Mouse (Mus musculus) ES-E14 (cell line): ENCODE measurements around the gene Ppp1ca. TPM values are rescaled to one million over a fixed set of nuclear protein-coding genes. Genes with fewer than 3 reads are reported as not detected.

Experiments used
- DNase-seq: peaks from one replicate; pipeline ENCODE4 v3.0.0-alpha.2; 2013; ENCODE audit warnings: low read depth, low spot score
- H3K27ac ChIP-seq: 2 replicates; pipeline ENCODE4 v1.5.1; 2012; ENCODE audit warnings: low read depth, mild to moderate bottlenecking, low read length, moderate library complexity, mixed read lengths; ENCODE audit not compliant: poor library complexity, insufficient read depth, severe bottlenecking
- H3K36me3 ChIP-seq: 2 replicates; pipeline ENCODE4 v1.6.1; 2012; ENCODE audit warnings: mild to moderate bottlenecking, low read length, moderate library complexity, mixed read lengths; ENCODE audit not compliant: control insufficient read depth, poor library complexity, insufficient read depth, severe bottlenecking
- H3K4me1 ChIP-seq, 2 experiments: fragments of 150-350 bp in 1 of 2; sonication (generic) in 1 of 2; 2 replicates each; pipeline ENCODE4 v1.6.1; 2012; ENCODE audit warnings: low read length in 2 of 2, mild to moderate bottlenecking in 1 of 2, mixed read lengths in 1 of 2; ENCODE audit not compliant: control insufficient read depth in 2 of 2, insufficient read depth in 2 of 2, poor library complexity in 1 of 2
- H3K4me3 ChIP-seq, 2 experiments: fragments of 150-350 bp in 1 of 2; sonication (generic) in 1 of 2; 2 replicates each; pipeline ENCODE4 v1.5.1; 2012; ENCODE audit warnings: low read length in 2 of 2, low read depth in 1 of 2, mild to moderate bottlenecking in 1 of 2, mixed read lengths in 1 of 2; ENCODE audit not compliant: insufficient read depth in 1 of 2, poor library complexity in 1 of 2, severe bottlenecking in 1 of 2
- H3K9ac ChIP-seq: 2 replicates; pipeline ENCODE4 v1.6.1; 2012; ENCODE audit warnings: low read depth, mild to moderate bottlenecking, low read length, mixed read lengths; ENCODE audit not compliant: poor library complexity, insufficient read depth, severe bottlenecking
- H3K9me3 ChIP-seq: fragments of 150-350 bp; sonication (generic); 2 replicates; pipeline ENCODE4 v1.6.1; 2012; ENCODE audit warnings: low read depth, mild to moderate bottlenecking, low read length; ENCODE audit not compliant: control insufficient read depth, insufficient read depth
- CHD2 ChIP-seq: IDR thresholded peaks from 2 replicates; pipeline ENCODE4 v1.6.1; 2014; ENCODE audit warnings: mild to moderate bottlenecking, low read depth, low read length, inconsistent platforms
- HCFC1 ChIP-seq: IDR thresholded peaks from 2 replicates; pipeline ENCODE4 v1.6.1; 2012; ENCODE audit warnings: low read length, inconsistent platforms, borderline replicate concordance; ENCODE audit not compliant: insufficient read depth
- MAFK ChIP-seq: IDR thresholded peaks from 2 replicates; pipeline ENCODE4 v1.6.1; 2014; ENCODE audit warnings: mild to moderate bottlenecking, low read depth, low read length, inconsistent platforms; ENCODE audit not compliant: insufficient read depth
- ZC3H11A ChIP-seq: IDR thresholded peaks from 2 replicates; pipeline ENCODE4 v1.6.1; 2012; ENCODE audit warnings: low read depth, mild to moderate bottlenecking, inconsistent platforms, low read length, borderline replicate concordance
- ZNF384 ChIP-seq: IDR thresholded peaks from 2 replicates; pipeline ENCODE4 v1.6.1; 2012; ENCODE audit warnings: low read depth, low read length, inconsistent platforms
- in situ Hi-C, 2 experiments: fragments of 600-800 bp; cut with MboI; formaldehyde crosslinking; loops; one replicate each; pipeline ENCODE4 v1.15.1; 2025; ENCODE audit warnings: low sequenced_read_pairs in 2 of 2, inconsistent platforms in 1 of 2; ENCODE audit not compliant: unreplicated experiment in 2 of 2
- total RNA-seq: library from RNA; depleted of rRNA; stranded (reverse); fragments of 300-350 nt; gene quantifications from 2 replicates; pipeline ENCODE4 v1.2.3, GENCODE M21; 2012

Gene Ppp1ca
- total RNA-seq, 1 experiment: 426 TPM

- peaks cover 2 to 15% of the 10 kb centered on the region in 2 experiments; a peak in 3 of 4 replicates for H3K4me1 ChIP-seq
- H3K36me3 ChIP-seq: peaks cover 63% of the 10 kb centered on the region
- 0 out of 2 replicates have a peak overlapping the region, but pooled peaks have one; percentile 20 for H3K9ac ChIP-seq
- no peak for TF ChIP-seq HCFC1
- TF ChIP-seq MAFK: no peak
- TF ChIP-seq CHD2: no peak
- TF ChIP-seq ZC3H11A: no peak
- no peak for TF ChIP-seq ZNF384
- no peak for DNase-seq
- in situ Hi-C loops: no loop called here
- H3K27ac ChIP-seq: no peak overlapping the region
- no peak overlapping the region for H3K4me3 ChIP-seq
- H3K9me3 ChIP-seq: no peaks in the 10 kb centered on the region
These were observed 4.7 kb downstream of the Ppp1ca start for GRCm38 (mm10) chr19:4196548-4196947.

- no peak overlapping the region for H3K4me3 ChIP-seq
- no peak for DNase-seq
- H3K9ac ChIP-seq: no peak overlapping the region
- peaks cover 2 to 15% of the 10 kb centered on the region in 2 experiments; a peak in 2 of 4 replicates for H3K4me1 ChIP-seq
- in situ Hi-C loops: no loop called here
- peaks cover 63% of the 10 kb centered on the region for H3K36me3 ChIP-seq
- no peaks in the 10 kb centered on the region for H3K9me3 ChIP-seq
- no peak overlapping the region for H3K27ac ChIP-seq
- TF ChIP-seq CHD2 (no peak), ZC3H11A (no peak), HCFC1 (no peak), MAFK (peak; percentile 79)
These were observed 5.3 kb downstream of the Ppp1ca start for GRCm38 (mm10) chr19:4197180-4197579.

GRCm38 (mm10) chr19:4201291-4201909 is 9.5 kb downstream of the Ppp1ca start, which contains the start of gene Rad9a:
TSS of gene Rad9a (minus strand) at chr19:4201662.
- peak within 1 kb of the TSS; percentile 51; the same call in 1 of the 2 replicates for H3K27ac ChIP-seq
- in situ Hi-C loops: no loop called here
- H3K4me1 ChIP-seq: peaks cover 2 to 12% of the 10 kb centered on the region in 2 experiments; a peak in 2 of 4 replicates
- TF ChIP-seq HCFC1 (no peak), ZC3H11A (no peak), CHD2 (no peak), ZNF384 (no peak), MAFK (no peak)
- peak within 1 kb of the TSS; percentile 90 for H3K9ac ChIP-seq
- peaks cover 31% of the 10 kb centered on the region for H3K36me3 ChIP-seq
- H3K9me3 ChIP-seq: no peaks in the 10 kb centered on the region
- peak; percentile 99 for DNase-seq
- H3K4me3 ChIP-seq: peak within 1 kb of the TSS; percentile 76 to 83

GRCm38 (mm10) chr19:4202149-4202548 is 10.3 kb downstream of the Ppp1ca start:
- H3K4me3 ChIP-seq: peak overlapping the region; percentile 53 to 58
- peaks cover 2 to 12% of the 10 kb centered on the region in 2 experiments; a peak in 2 of 4 replicates for H3K4me1 ChIP-seq
- H3K27ac ChIP-seq: no peak overlapping the region
- peak overlapping the region; percentile 73 for H3K9ac ChIP-seq
- no peaks in the 10 kb centered on the region for H3K9me3 ChIP-seq
- in situ Hi-C loops: no loop called here
- TF ChIP-seq ZC3H11A (no peak), ZNF384 (no peak), MAFK (no peak), HCFC1 (no peak)
- H3K36me3 ChIP-seq: peaks cover 23% of the 10 kb centered on the region
- no peak for DNase-seq
